ENCODE assay signal across 16 mouse cellular contexts in genomic region chr17:78264116-78264515, GRCm38 (mm10).
DNase-seq lines count a peak whose midpoint lies in the region; ATAC-seq lines count a peak whose summit lies in the region.
"Had no signal": no experiment of that assay in that cellular context is flagged by ENCODE, and none has a peak within 500 bp of the region (broad histone marks: within the 10 kb centered on the region; RNA-seq: fewer than 3 reads in every experiment).

No protein-coding gene starts in this region.

- H3K4me2 ChIP-seq in midbrain, embryonic 14.5 days (ENCODE audit: low read length), result no peak overlapping the region
- no peak overlapping the region for H3K4me2 ChIP-seq in midbrain, embryonic 11.5 days
- H3K4me2 ChIP-seq in embryonic facial prominence, embryonic 13.5 days, result peak overlapping the region; percentile 16
- no peak overlapping the region for H3K4me2 ChIP-seq in hindbrain, embryonic 16.5 days (ENCODE audit: low read length)
- no peak overlapping the region for H3K4me2 ChIP-seq in neural tube, embryonic 14.5 days (ENCODE audit: low read depth, low read length)
- no peak overlapping the region for H3K4me2 ChIP-seq in kidney, embryonic 16.5 days (replicated peaks; ENCODE audit: low read depth, low read length)
- H3K4me2 ChIP-seq: forebrain, embryonic 13.5 days; heart, embryonic 11.5 days; intestine, embryonic 15.5 days; liver, embryonic 13.5 days had no signal

- H3K27ac ChIP-seq in midbrain, embryonic 14.5 days (replicated peaks; ENCODE audit: low read depth, low read length), result no peak overlapping the region
- H3K27ac ChIP-seq in midbrain, embryonic 11.5 days (ENCODE audit: low read depth, low read length), result no peak overlapping the region
- H3K27ac ChIP-seq in embryonic facial prominence, embryonic 13.5 days, result peak overlapping the region; percentile 28; the same call in 1 of the 2 replicates
- H3K27ac ChIP-seq in hindbrain, embryonic 16.5 days (ENCODE audit: low read depth, low read length), result no peak overlapping the region
- no peak overlapping the region; the same call in 1 of the 2 replicates for H3K27ac ChIP-seq in neural tube, embryonic 14.5 days (ENCODE audit: low read depth, low read length)
- no peak overlapping the region for H3K27ac ChIP-seq in kidney, embryonic 16.5 days (ENCODE audit: low read length)
- H3K27ac ChIP-seq: forebrain, embryonic 13.5 days; intestine, embryonic 15.5 days; kidney, postnatal 0 days; liver, embryonic 13.5 days had no signal

- no peaks in the 10 kb centered on the region for H3K36me3 ChIP-seq in midbrain, embryonic 14.5 days (ENCODE audit: control insufficient read depth, insufficient read depth, low read length)
- no peaks in the 10 kb centered on the region for H3K36me3 ChIP-seq in midbrain, embryonic 11.5 days (ENCODE audit: control insufficient read depth, insufficient read depth, low read length)
- H3K36me3 ChIP-seq in embryonic facial prominence, embryonic 13.5 days, result 0 out of 2 replicates have a peak, but pooled peaks cover 4% of the 10 kb centered on the region
- no peaks in the 10 kb centered on the region for H3K36me3 ChIP-seq in hindbrain, embryonic 16.5 days (ENCODE audit: control insufficient read depth, insufficient read depth, low read length)
- H3K36me3 ChIP-seq in neural tube, embryonic 14.5 days (ENCODE audit: control insufficient read depth, insufficient read depth, low read length), result no peaks in the 10 kb centered on the region
- peaks cover 4% of the 10 kb centered on the region; the same call in 1 of the 2 replicates for H3K36me3 ChIP-seq in kidney, embryonic 16.5 days (ENCODE audit: insufficient read depth, low read length)
- H3K36me3 ChIP-seq: intestine, embryonic 15.5 days; liver, embryonic 13.5 days had no signal

- WGBS in midbrain, embryonic 14.5 days, result 60% methylated on average over 11 of the region's 11 CpGs
- 81% methylated on average over 11 of the region's 11 CpGs for WGBS in midbrain, embryonic 11.5 days
- 26% methylated on average over 11 of the region's 11 CpGs for whole genome bisulfite sequencing in embryonic facial prominence, embryonic 13.5 days
- 51% methylated on average over 11 of the region's 11 CpGs for WGBS in hindbrain, embryonic 16.5 days
- WGBS in neural tube, embryonic 14.5 days, result 39% methylated on average over 11 of the region's 11 CpGs
- 68% methylated on average over 11 of the region's 11 CpGs for WGBS in kidney, embryonic 16.5 days

- no peak overlapping the region for H3K4me3 ChIP-seq in midbrain, embryonic 14.5 days (replicated peaks; ENCODE audit: low read depth, low read length)
- no peak overlapping the region for H3K4me3 ChIP-seq in midbrain, embryonic 11.5 days (ENCODE audit: low read depth, low read length)
- H3K4me3 ChIP-seq in embryonic facial prominence, embryonic 13.5 days, result 0 out of 2 replicates have a peak overlapping the region, but pooled peaks have one; percentile 1
- H3K4me3 ChIP-seq in hindbrain, embryonic 16.5 days (ENCODE audit: low read length), result no peak overlapping the region
- H3K4me3 ChIP-seq in neural tube, embryonic 14.5 days (ENCODE audit: low read depth, low read length), result no peak overlapping the region
- no peak overlapping the region for H3K4me3 ChIP-seq in kidney, embryonic 16.5 days (ENCODE audit: low read length)
- H3K4me3 ChIP-seq: forebrain, embryonic 13.5 days; intestine, embryonic 15.5 days; liver, embryonic 13.5 days had no signal

- no peak for ATAC-seq in midbrain, embryonic 14.5 days (ENCODE audit: low FRiP score, low TSS enrichment)
- no peak for ATAC-seq in midbrain, embryonic 11.5 days (ENCODE audit: low FRiP score)
- no peak for ATAC-seq in embryonic facial prominence, embryonic 13.5 days (ENCODE audit: insufficient number of reproducible peaks, insufficient read depth, low FRiP score, low TSS enrichment, low read depth)
- 0 out of 2 replicates have a peak, but pooled peaks have one; percentile 24 for ATAC-seq in hindbrain, embryonic 16.5 days
- peak; percentile 50; the same call in 1 of the 2 replicates for ATAC-seq in neural tube, embryonic 14.5 days (ENCODE audit: low read depth)
- no peak for ATAC-seq in kidney, embryonic 16.5 days (ENCODE audit: low FRiP score, low TSS enrichment)
- ATAC-seq: forebrain, embryonic 13.5 days; intestine, embryonic 15.5 days had no signal

- no peaks in the 10 kb centered on the region for H3K4me1 ChIP-seq in midbrain, embryonic 14.5 days (ENCODE audit: control insufficient read depth, insufficient read depth, low read length)
- 0 out of 2 replicates have a peak, but pooled peaks cover 2% of the 10 kb centered on the region for H3K4me1 ChIP-seq in midbrain, embryonic 11.5 days (ENCODE audit: control insufficient read depth, insufficient read depth, low read length)
- H3K4me1 ChIP-seq in embryonic facial prominence, embryonic 13.5 days, result peaks cover 15% of the 10 kb centered on the region
- no peaks in the 10 kb centered on the region for H3K4me1 ChIP-seq in hindbrain, embryonic 16.5 days (ENCODE audit: control insufficient read depth, insufficient read depth, low read depth, low read length)
- H3K4me1 ChIP-seq in neural tube, embryonic 14.5 days (ENCODE audit: control insufficient read depth, insufficient read depth, low read length), result 0 out of 2 replicates have a peak, but pooled peaks cover 4% of the 10 kb centered on the region
- 0 out of 2 replicates have a peak, but pooled peaks cover 6% of the 10 kb centered on the region for H3K4me1 ChIP-seq in kidney, embryonic 16.5 days (ENCODE audit: insufficient read depth, low read length)
- H3K4me1 ChIP-seq: forebrain, embryonic 13.5 days; liver, embryonic 13.5 days had no signal

- no peaks in the 10 kb centered on the region for H3K27me3 ChIP-seq in midbrain, embryonic 14.5 days (ENCODE audit: control insufficient read depth, insufficient read depth, low read length)
- no peaks in the 10 kb centered on the region for H3K27me3 ChIP-seq in midbrain, embryonic 11.5 days (ENCODE audit: control insufficient read depth, insufficient read depth, low read length)
- H3K27me3 ChIP-seq in embryonic facial prominence, embryonic 13.5 days, result no peaks in the 10 kb centered on the region
- H3K27me3 ChIP-seq in hindbrain, embryonic 16.5 days (replicated peaks; ENCODE audit: control insufficient read depth, insufficient read depth, low read length), result no peaks in the 10 kb centered on the region
- H3K27me3 ChIP-seq in neural tube, embryonic 14.5 days (ENCODE audit: control insufficient read depth, insufficient read depth, low read length), result no peaks in the 10 kb centered on the region
- H3K27me3 ChIP-seq in kidney, embryonic 16.5 days (ENCODE audit: insufficient read depth, low read length), result no peaks in the 10 kb centered on the region
- H3K27me3 ChIP-seq: forebrain, embryonic 13.5 days; intestine, embryonic 15.5 days; liver, embryonic 13.5 days had no signal

- peak; percentile 43 for DNase-seq in midbrain, embryonic 14.5 days
- no peak for DNase-seq in midbrain, embryonic 11.5 days (ENCODE audit: low spot score, missing footprints)
- DNase-seq in lung, adult 18-20 months, result no peak
- DNase-seq: cerebellum, postnatal 14 days; layer of hippocampus, postnatal 36 days; liver, embryonic 13.5 days; right cerebral cortex, postnatal 14 days; thymus, postnatal 14 days had no signal

- H3K9me3 ChIP-seq in midbrain, embryonic 14.5 days (ENCODE audit: control insufficient read depth, low read length), result no peaks in the 10 kb centered on the region
- H3K9me3 ChIP-seq in midbrain, embryonic 11.5 days (ENCODE audit: control insufficient read depth, low read length), result no peaks in the 10 kb centered on the region
- no peaks in the 10 kb centered on the region for H3K9me3 ChIP-seq in embryonic facial prominence, embryonic 13.5 days
- no peaks in the 10 kb centered on the region for H3K9me3 ChIP-seq in hindbrain, embryonic 16.5 days (ENCODE audit: control insufficient read depth, low read length)
- H3K9me3 ChIP-seq in neural tube, embryonic 14.5 days (ENCODE audit: control insufficient read depth, low read length), result no peaks in the 10 kb centered on the region
- H3K9me3 ChIP-seq in kidney, embryonic 16.5 days (ENCODE audit: low read length), result no peaks in the 10 kb centered on the region; the same call in none of the 2 replicates
- H3K9me3 ChIP-seq: forebrain, embryonic 13.5 days; intestine, embryonic 15.5 days; liver, embryonic 13.5 days had no signal

- no peak overlapping the region for H3K9ac ChIP-seq in midbrain, embryonic 14.5 days (replicated peaks; ENCODE audit: low read length)
- no peak overlapping the region for H3K9ac ChIP-seq in midbrain, embryonic 11.5 days (ENCODE audit: low read length)
- no peak overlapping the region for H3K9ac ChIP-seq in embryonic facial prominence, embryonic 13.5 days
- H3K9ac ChIP-seq in hindbrain, embryonic 16.5 days (ENCODE audit: low read depth, low read length), result no peak overlapping the region
- no peak overlapping the region for H3K9ac ChIP-seq in neural tube, embryonic 14.5 days (replicated peaks; ENCODE audit: low read depth, low read length)
- no peak overlapping the region for H3K9ac ChIP-seq in kidney, embryonic 16.5 days (replicated peaks; ENCODE audit: low read length)
- H3K9ac ChIP-seq: forebrain, embryonic 13.5 days; intestine, embryonic 15.5 days; liver, embryonic 13.5 days had no signal

Comparison
In these comparisons a context has a peak if more than half of its experiments do, and no peak if none do; other contexts are left out.
1. ATAC-seq: peak in hindbrain, embryonic 16.5 days (single experiment) and neural tube, embryonic 14.5 days (single experiment); none in midbrain, embryonic 14.5 days (single experiment), midbrain, embryonic 11.5 days (single experiment), embryonic facial prominence, embryonic 13.5 days (single experiment) and kidney, embryonic 16.5 days (single experiment).